Mouse (Mus musculus) CD4-positive, CD25-positive, alpha-beta regulatory T cell, adult 2 months (primary cell): ENCODE measurements around the gene Lck.
A peak's percentile ranks its signal among the peaks of the same experiment; 100 is the strongest.

ENCODE experiments used
- DNase-seq: peaks from one replicate; pipeline ENCODE4 v3.0.0-alpha.2; 2012; ENCODE audit warnings: low read depth, low spot score

Lck gene

DNA sequence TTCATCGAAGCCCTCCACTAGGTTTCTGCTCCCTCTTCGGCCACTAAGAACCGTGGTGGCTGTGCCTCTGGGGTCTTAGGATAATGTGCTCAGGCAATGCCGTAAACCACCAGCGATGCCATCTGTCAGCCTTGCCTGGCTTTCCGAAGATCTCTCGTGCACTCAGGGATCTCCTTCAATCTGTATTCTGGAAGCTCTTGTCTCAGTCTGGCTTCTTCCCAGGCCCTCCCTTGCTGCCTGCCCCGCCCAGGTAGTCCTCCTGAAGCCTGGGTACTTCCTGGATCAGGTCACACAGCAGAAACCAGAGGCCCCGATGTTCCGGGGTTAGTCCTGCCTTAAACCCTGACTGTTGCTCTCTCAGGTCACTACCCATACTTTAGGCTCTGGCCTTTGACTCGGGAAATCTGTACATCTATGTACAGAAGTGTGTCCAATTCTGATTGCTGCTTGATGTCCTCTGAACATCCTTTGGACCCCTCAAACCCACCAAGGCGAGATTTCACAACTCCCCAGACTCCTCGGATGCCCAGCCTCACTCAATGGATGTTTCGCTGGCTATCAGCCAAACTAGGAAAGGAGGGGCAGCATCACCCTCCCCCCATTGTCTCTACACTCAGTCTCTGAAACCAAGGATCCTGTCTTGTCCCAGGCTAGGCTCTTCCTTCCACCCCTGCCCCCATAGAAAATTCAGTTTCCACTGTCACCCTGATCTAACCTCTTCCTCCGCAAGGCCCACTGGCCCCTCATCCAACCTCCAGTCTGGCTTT lies 64.4 kb downstream of the Lck start:
- no peak for DNase-seq

GRCm38 (mm10) chr4:129508237-129508515 lies 65.3 kb downstream of the Lck start:
- DNase-seq, result no peak

DNA sequence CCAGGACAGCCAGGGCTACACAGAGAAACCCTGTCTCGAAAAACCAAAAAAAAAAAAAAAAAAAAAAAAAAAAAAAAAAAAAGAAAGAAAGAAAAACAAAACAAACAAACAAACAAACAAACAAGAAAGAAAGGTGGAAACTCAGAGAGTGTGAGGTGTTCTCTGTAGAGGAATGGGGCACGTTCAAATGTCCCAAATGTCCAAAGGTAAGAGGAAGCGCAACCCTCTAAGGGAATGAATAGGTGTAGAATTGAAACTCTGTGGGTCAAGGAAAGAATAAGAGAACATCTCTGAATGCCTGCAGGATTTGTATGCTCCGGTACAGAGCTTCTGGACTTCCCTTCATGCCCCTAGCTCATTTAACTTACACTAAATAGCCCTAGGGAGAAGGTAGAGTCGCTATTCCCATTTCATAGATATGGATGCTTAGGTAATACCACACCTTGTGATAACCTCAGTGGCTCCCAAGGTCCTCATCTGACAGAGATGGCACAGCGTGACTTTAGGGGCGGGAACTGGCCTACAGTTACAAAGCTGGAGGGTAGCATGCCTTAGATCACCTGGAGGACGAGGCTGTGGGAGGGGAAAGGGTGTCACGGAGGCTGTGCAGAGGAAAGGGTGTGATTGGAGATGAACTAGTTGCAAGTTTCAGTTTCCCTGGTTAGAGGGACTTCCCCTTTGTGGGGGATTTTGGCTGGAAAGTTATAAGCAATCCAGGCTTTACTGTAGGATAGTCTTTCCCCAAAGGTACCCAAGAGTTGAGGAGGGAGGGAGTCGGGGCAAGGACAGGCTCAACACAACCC lies 65.8 kb downstream of the Lck start:
- DNase-seq, result peak; percentile 64

GRCm38 (mm10) chr4:129505511-129505910 lies 67.9 kb downstream of the Lck start:
- no peak for DNase-seq

DNA sequence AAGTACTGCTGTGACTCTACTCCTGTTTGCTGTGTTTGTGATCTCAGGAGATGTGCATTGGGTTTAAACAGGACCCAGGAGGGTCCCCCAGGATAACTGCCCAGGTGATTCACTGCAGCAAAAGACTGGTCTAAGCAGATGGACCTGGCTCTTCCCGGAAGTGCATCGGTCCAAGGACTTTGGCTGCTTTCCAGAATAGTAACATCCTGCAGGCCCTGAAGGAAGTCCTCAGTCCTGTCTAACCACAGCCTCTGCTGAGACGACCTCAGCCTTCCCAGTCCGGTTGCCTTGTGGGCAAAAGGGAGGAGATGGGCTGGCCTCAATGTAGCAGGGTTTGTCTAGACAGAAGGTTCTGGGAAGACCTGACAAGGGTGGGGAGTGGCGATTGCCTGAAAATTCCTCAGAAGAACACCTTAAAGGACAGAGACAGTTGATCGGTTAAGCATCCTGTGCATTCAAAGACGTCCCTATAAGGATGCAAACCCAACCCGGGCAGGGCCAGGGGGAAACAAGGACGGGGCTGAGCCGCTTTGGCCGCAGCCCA lies 70.5 kb downstream of the Lck start:
- DNase-seq, result no peak

DNA sequence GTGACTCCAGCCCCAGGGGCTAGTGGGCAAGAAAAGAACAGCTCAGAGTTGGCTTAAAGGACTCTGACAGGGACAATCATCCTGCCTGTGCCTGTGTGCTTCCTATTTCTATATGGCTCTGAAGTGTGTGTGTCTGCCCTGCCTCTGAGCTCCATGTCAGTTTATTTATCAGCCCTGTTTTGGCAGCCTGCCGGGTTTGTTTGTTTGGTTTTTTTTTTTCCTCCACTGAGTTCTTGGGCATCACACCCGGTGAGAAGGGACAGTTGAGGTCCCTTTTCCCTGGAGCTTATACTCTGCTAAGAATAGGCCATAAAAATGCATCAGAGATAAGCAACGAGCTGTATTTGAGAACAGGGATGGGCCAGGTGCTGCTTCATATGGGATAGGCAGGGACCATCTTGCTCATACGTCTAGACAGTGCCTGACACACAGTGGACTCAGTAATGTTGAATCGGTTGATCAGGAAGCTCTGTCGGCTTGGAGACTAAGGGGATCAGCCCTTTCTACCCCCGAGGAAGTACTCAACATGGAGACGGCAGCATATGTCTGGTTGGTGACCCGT lies 71.0 kb downstream of the Lck start:
- DNase-seq, result no peak

DNA sequence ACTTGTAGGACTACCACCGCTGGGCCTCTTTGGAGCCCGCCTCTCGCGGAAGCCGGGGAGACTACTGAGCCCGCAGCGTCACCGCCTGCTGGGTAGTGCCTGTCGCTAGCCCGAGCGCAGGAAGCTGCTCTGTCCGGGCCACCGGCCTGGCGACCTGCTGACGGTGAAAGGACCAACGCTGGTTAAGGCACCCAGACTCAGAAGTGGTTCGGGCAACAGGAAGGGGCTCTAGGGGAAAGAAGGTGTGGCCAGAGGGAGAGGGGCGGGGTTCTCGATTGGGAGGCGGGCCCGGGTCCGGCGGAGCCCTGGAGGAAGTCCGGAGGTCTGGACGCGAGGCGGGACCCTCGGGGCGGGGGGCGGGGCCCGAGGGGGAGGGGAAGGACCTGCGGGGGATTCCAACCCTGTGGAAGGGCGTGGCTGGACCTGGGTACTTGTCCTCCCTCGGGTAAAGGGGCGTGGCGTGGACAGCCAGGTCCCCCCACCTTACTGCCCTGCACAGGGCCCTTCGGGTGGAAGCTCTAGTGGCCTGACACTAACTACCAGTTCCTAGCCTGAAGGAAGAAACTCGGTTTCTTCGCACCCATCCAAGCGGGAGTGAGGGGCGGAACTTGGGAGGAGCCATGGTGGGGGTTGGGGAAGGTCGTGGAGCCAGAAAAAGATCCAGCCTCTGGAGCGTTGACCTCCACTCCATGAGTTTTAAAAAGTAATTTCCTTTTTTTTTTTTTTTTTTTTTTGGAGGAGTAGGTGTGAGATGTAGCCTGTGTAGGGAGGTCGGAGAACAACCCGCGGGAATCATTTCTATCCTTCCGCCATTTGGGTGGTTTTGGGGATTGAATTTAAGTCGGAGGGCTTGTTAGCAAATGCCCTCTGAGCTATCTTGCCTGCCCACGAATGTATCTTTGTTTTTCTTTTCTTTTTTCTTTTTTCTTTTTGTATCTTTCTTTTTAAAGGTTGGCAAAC lies 72.6 kb downstream of the Lck start:
- peak; percentile 79 for DNase-seq

GRCm38 (mm10) chr4:129500017-129500416 lies 73.4 kb downstream of the Lck start:
- no peak for DNase-seq

GRCm38 (mm10) chr4:129498941-129499340 lies 74.5 kb downstream of the Lck start:
- no peak for DNase-seq
